Mouse (Mus musculus): ENCODE results near the gene Stk36.

Gene Stk36

GRCm38 (mm10) chr1:74665153-74665552 lies 63.9 kb downstream of the Stk36 start:
- DNase-seq (ENCODE audit: extremely low read depth, low read depth, low spot score), result no peak

GRCm38 (mm10) chr1:74668371-74668770 lies 67.1 kb downstream of the Stk36 start:
- no peak for DNase-seq (ENCODE audit: extremely low read depth, low read depth, low spot score)

GRCm38 (mm10) chr1:74672731-74673130 lies 71.5 kb downstream of the Stk36 start:
- DNase-seq (ENCODE audit: extremely low read depth, low read depth, low spot score), result no peak

GRCm38 (mm10) chr1:74676863-74677262 lies 75.6 kb downstream of the Stk36 start:
- DNase-seq (ENCODE audit: extremely low read depth, low read depth, low spot score), result no peak

GRCm38 (mm10) chr1:74677843-74678242 lies 76.6 kb downstream of the Stk36 start:
- no peak for DNase-seq (ENCODE audit: extremely low read depth, low read depth, low spot score)
